Mouse (Mus musculus): ENCODE results near the gene Neu1. TPM values are rescaled to one million over a fixed set of nuclear protein-coding genes. Genes with fewer than 3 reads are reported as not detected.
"Not testable (repeated sequence)": the region's sequence is repeated elsewhere in the genome, so short reads cannot be mapped to it uniquely, and the experiment has no call there.

Neu1 gene
- total and polyA plus RNA-seq, 3 experiments, result 31.2 to 32.0 (median 31.9) TPM

GRCm38 (mm10) chr17:34901948-34902347 is 29.1 kb upstream of the Neu1 start:
- in situ Hi-C loops (cut with MboI; ENCODE audit: low pct_ligation_motif_present, low pct_unique_long_range_greater_than_20kb, low sequenced_read_pairs); H3K9me3 ChIP-seq (replicated peaks; ENCODE audit: low read length); H3K27me3 ChIP-seq (replicated peaks); DNase-seq (ENCODE audit: extremely low read depth); H3K4me2 ChIP-seq (ENCODE audit: insufficient read depth, low read depth, poor library complexity, severe bottlenecking); H3K27ac ChIP-seq (ENCODE audit: insufficient read depth, low read depth); H3K4me3 ChIP-seq (replicated peaks in 1 of 3; ENCODE audit: low read depth in 2 of 3, low read length in 2 of 3, poor library complexity in 1 of 3); dilution Hi-C loops (cut with MboI; ENCODE audit: extremely low pct_ligation_motif_present, extremely low pct_unique_long_range_greater_than_20kb, low sequenced_read_pairs); H3K9ac ChIP-seq (ENCODE audit: insufficient read depth, low read depth); H3K4me1 ChIP-seq (ENCODE audit: control insufficient read depth in 1 of 2, insufficient read depth in 2 of 2): not testable (repeated sequence)
- H3K36me3 ChIP-seq (replicated peaks in 1 of 2; ENCODE audit: control insufficient read depth in 1 of 2, insufficient read depth in 1 of 2, low read length in 1 of 2), result peaks cover 41 to 55% of the 10 kb centered on the region in 2 experiments
- TF ChIP-seq ZNF384 (IDR thresholded peaks at IDR 0.05; ENCODE audit: low read depth, low read length), result peak; percentile 57
- H3K79me2 ChIP-seq (replicated peaks; ENCODE audit: control insufficient read depth, extremely low read depth, insufficient read depth, poor library complexity, severe bottlenecking), result peaks cover 17% of the 10 kb centered on the region

GRCm38 (mm10) chr17:34902895-34903294 is 28.2 kb upstream of the Neu1 start:
- no peaks in the 10 kb centered on the region for H3K27me3 ChIP-seq (replicated peaks)
- in situ Hi-C loops (cut with MboI; ENCODE audit: low pct_ligation_motif_present, low pct_unique_long_range_greater_than_20kb, low sequenced_read_pairs), result no loop called here
- H3K4me1 ChIP-seq (ENCODE audit: control insufficient read depth in 1 of 2, insufficient read depth in 2 of 2), result 0 out of 4 replicates have a peak, but pooled peaks cover 0 to 6% of the 10 kb centered on the region in 2 experiments
- H3K4me3 ChIP-seq (replicated peaks in 1 of 3; ENCODE audit: low read depth in 2 of 3, low read length in 2 of 3, poor library complexity in 1 of 3), result no peak overlapping the region
- peaks cover 17% of the 10 kb centered on the region for H3K79me2 ChIP-seq (replicated peaks; ENCODE audit: control insufficient read depth, extremely low read depth, insufficient read depth, poor library complexity, severe bottlenecking)
- DNase-seq (ENCODE audit: extremely low read depth), result no peak
- dilution Hi-C loops (cut with MboI; ENCODE audit: extremely low pct_ligation_motif_present, extremely low pct_unique_long_range_greater_than_20kb, low sequenced_read_pairs), result no loop called here
- no peak overlapping the region for H3K9ac ChIP-seq (ENCODE audit: insufficient read depth, low read depth)
- peaks cover 51 to 64% of the 10 kb centered on the region in 2 experiments for H3K36me3 ChIP-seq (replicated peaks in 1 of 2; ENCODE audit: control insufficient read depth in 1 of 2, insufficient read depth in 1 of 2, low read length in 1 of 2)
- TF ChIP-seq MAZ (IDR thresholded peaks at IDR 0.05; ENCODE audit: low read depth, low read length) (no peak), TCF12 (IDR thresholded peaks at IDR 0.05; ENCODE audit: low read depth, low read length) (no peak), POLR2A (IDR thresholded peaks at IDR 0.05; ENCODE audit: low read depth, low read length) (no peak), KAT2A (IDR thresholded peaks at IDR 0.05; ENCODE audit: insufficient replicate concordance, low read length) (no peak), ZMIZ1 (IDR thresholded peaks at IDR 0.05; ENCODE audit: low read depth, low read length) (no peak), RAD21 (IDR thresholded peaks at IDR 0.05; ENCODE audit: low read depth, low read length) (no peak), GABPA (IDR thresholded peaks at IDR 0.05; ENCODE audit: insufficient replicate concordance, low read depth, low read length) (no peak), MAX (IDR thresholded peaks at IDR 0.05; ENCODE audit: low read length) (no peak), MXI1 (IDR thresholded peaks at IDR 0.05; ENCODE audit: low read depth, low read length) (no peak), MEF2A (IDR thresholded peaks at IDR 0.05; ENCODE audit: borderline replicate concordance, low read depth, low read length) (no peak), POLR2AphosphoS2 (IDR thresholded peaks at IDR 0.05; ENCODE audit: low read depth, low read length) (no peak), MYC (IDR thresholded peaks at IDR 0.05; ENCODE audit: low read depth, low read length) (no peak), HCFC1 (IDR thresholded peaks at IDR 0.05; ENCODE audit: low read depth, low read length) (no peak), CHD1 (IDR thresholded peaks at IDR 0.05; ENCODE audit: low read depth, low read length) (no peak), JUN (IDR thresholded peaks at IDR 0.05; ENCODE audit: insufficient read depth, low read depth, low read length) (no peak), NELFE (IDR thresholded peaks at IDR 0.05; ENCODE audit: low read depth, low read length) (no peak), EP300 (IDR thresholded peaks at IDR 0.05; ENCODE audit: low read length) (no peak), E2F4 (IDR thresholded peaks at IDR 0.05; ENCODE audit: insufficient replicate concordance, low read depth, low read length) (no peak), USF1 (IDR thresholded peaks at IDR 0.05; ENCODE audit: low read depth, low read length) (no peak)
- H3K4me2 ChIP-seq (ENCODE audit: insufficient read depth, low read depth, poor library complexity, severe bottlenecking), result no peak overlapping the region
- H3K27ac ChIP-seq (ENCODE audit: insufficient read depth, low read depth), result no peak overlapping the region
- H3K9me3 ChIP-seq (replicated peaks; ENCODE audit: low read length), result no peaks in the 10 kb centered on the region

Measured in CH12.LX (cell line).